Mouse (Mus musculus): ENCODE data around the gene Inpp5k.
"Not testable (repeated sequence)": the region's sequence is repeated elsewhere in the genome, so short reads cannot be mapped to it uniquely, and the experiment has no call there.

The Inpp5k gene

DNA sequence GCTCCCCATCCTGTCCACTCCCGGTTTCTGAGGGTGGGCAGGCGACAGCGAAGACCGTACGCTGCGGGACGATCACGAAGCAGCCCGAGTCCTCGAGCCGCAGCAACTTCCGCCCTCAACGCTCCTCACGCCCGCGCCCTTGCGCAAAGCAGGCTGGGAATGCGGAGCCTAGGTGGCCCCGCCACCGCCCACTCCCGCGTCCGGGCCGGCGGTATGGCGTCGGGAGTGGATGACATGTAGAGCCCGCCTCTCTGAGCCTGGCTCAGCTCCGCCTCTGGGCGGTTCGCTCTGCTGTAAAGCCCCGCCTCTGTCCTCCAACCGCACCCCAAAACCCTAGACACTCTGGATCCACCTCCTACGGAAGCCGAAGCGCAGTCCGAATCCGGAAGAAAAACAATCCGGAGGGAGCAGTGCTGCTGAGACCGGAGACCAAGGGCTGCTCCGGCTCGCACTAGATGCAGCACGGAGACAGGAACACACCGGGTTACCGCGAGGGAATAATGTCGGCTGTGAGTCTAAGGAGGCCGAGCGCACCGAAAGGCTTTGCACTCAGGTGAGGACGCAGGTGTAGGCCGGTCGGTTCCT is at the start of gene Inpp5k:
Gene Inpp5k, plus strand, starts transcription at position 344 of the 585 bp plus-strand sequence.
- peak; percentile 97 for DNase-seq

- no peak for DNase-seq
Measured at GRCm38 (mm10) chr11:75581495-75582149, 49.2 kb upstream of the Inpp5k start.

DNA sequence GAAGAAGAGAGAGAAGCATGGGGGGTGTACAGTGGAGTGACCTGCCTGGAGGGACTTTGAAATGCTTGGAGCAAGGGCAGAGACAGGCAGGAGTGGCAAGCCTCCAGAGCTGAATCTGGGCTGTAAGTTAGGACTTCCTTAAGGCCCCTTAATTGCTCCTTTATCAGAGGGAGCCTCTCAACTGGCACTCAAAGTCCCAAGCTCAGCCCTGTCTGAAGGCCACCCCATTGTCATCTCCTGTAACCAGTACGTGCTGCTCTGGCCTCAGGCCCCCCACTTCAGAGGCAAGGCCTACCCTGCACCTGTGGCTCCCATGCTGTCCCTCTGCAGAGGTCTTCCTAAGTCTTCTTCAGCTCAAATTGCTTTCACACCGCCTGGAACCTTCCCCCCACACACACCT is 47.3 kb upstream of the Inpp5k start:
- no peak for DNase-seq

DNA sequence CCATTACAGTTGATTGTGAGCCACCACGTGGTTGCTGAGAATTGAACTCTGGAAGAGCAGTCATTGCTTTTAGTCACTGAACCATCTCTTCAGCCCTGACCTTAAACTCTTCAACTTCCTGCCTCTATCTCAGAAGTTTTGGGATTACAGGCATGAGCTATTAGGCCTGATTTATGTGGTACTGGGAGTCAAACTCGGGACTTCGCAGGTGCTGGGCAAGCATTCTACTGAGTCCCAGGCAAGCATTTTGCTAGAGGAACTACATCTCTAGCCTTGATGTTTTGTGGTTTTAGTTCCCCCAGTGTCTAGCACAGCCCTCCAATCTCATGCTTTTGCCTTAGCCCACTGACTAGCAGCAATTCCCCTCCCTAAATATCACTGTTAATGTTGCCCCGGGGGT is 45.7 kb upstream of the Inpp5k start:
- DNase-seq = no peak

GRCm38 (mm10) chr11:75585978-75586377 is 44.8 kb upstream of the Inpp5k start:
- DNase-seq = no peak

DNA sequence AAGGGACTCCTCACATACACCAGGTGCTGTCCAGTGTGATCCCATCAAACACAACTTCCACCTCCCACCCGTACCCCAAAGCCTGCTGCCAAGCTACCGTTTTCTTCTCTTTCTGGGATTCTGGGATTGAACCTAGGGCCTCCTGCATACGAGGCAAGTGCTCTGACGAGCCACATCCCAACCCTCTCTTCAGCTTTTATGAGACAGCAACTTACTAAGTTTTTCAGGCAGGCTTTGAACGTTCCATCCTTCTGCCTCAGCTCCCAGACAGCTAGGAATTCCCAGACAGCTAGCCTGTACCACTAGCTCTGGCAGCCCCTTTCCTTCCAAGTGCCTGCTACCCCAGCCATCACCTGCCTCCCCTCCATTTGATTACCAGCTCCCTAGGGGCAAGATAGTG is 43.8 kb upstream of the Inpp5k start:
- no peak for DNase-seq

DNA sequence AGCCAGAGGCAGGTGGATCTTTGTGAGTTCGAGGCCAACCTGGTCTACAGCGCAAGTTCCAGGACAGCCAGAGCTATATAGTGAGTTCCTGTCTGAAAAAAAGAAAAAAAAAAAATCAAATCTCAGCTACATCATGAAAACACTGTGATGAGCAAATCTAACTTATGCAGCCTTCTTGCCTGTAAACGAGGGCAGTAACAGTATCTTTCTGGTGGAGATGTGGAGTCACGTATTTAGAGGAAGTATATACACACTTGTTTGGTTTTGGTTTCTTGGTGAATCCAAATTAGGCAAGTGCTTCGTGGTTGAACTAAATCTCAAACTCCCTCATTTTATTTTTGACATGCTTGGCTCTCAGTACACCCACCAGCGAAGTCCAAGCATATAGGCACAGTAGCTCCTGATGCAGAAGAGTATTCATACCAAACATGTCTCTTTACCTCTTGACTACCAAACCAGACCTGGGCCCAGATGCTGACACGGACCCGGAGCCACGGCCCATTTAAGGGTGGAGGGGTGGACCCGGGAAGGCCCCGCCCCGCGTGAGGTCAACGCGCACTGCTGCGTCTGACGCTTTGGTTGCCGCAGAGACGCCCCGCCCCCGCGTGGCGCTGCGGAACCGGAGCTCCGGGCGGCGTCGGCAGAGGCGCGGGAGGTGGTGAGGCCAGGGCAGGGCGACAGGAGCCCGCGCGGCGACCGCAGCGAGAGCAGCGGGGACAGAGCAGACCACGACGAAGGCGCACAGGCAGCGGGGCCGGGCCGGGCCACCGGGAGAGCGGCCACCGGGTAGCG is 43.1 kb upstream of the Inpp5k start, which contains the start of gene Pitpna:
Gene Pitpna, plus strand, starts transcription at position 605 of the 792 bp plus-strand sequence.
- peak; percentile 96 for DNase-seq

DNA sequence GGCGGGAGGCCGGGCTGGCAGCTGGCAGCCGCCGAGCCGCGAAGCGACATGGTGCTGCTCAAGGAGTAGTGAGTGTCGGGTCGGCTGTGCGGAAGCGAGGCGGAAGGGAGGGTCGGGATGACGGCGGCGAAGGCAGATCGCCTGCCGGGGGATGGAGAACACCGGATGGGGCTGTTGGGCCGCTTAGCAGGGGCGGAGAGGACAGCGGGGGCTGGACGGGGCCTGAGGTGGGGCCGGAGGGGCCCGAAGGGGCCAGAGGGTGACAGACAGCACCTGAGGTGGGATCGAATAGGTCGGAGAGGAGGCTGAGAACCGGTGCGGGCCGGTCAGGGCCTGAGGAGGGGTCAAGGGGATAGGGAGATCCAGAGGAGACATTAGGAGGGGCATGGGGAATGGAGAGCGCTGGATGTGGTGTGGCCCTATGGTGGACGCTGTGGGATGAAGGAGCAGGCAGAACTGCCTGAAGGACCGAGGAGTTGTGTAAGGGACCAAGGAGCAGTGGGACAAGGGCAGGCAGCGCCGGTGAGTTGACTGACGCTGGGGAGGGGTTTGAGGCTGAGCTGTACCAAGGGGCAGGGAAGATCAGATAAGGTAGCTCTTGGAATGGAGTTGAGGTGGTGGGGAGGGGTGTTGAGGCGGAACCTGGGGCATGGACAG is 42.4 kb upstream of the Inpp5k start:
- DNase-seq = no peak

DNA sequence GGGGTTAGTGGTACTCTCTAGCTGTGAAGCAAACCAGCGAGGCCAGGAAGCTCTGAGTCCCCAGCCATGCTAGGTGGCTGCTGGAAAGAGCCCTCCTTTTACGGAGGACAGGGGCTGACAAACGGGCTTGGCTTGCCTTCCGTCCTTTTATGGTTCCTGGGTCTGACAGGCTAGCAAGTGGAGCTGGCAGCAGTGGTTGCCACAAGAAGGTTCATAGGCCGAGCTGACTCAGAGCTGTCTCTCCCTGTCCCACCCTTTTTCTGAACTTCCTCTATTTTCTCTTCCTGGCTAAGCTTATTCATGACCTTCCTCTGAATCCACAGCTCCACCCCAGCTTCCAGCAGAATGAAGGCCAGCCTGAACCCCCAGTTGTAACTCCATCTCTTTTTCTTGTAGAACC is 38.2 kb upstream of the Inpp5k start:
- no peak for DNase-seq

DNA sequence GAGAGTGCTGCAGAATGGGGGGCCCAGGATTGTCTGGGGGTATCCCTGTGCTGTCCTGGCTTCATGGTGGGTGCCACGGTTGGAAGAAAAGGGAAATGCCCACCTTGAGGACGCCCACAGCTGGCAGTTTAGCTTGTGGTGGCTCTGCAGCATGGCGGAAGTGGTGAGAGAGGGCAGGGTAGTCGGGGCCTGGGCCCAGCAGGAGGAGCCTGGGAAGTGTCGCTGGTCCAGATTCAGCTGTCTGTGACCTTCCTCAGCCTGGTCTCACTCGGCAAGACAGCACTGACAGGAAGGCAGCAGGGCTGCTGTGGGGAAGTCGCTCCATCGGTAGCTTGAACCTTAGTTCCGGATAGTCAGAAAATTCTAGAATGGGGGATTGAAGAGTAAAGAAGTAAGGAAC is 36.4 kb upstream of the Inpp5k start:
- peak; percentile 49 for DNase-seq

DNA sequence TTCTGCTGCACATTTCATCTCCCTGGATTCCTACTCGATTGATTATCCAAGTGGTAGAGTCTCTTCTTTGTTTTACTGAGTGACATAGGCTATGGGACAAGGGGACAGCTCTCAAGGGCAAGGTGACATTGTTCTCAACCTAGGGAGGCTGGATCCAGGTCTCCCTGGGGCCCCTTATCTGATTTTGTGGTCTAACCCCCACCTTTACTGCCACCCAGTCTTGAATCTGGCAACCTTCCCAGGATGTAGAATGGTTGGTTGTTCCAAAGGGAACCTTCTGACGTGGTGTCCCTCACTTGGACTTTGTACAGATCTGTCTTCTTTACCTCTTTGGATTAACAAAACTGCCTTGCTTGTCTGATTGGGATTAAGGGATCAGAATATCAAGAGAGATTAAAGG is 35.4 kb upstream of the Inpp5k start:
- no peak for DNase-seq

- no peak for DNase-seq
Measured at GRCm38 (mm10) chr11:75595816-75596215, 35.0 kb upstream of the Inpp5k start.

DNA sequence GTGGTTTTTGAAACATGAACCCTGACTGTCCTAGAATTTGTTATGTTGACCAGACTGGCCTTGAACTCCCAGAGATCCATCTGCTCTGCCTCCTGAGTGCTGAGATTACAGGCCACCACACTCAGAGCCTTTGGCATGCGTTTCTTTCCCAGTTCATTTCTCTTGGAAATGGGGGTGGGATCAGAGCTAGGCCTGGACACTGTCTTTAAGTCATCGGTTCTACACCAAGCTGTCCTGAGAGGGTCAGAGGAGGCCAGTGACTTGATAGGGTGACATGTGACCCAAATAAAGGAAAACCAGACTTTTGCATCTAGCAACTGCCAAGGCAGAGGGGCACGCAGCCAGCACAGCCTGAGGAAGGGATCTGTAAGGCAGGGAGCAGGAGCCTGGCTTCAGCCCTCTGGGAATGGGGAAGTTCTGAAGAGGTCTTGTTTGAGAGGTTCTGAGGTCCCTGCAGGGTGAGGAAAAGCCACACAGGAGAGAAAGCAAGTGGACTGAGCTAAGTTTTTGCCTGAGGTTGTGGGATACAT is 34.0 kb upstream of the Inpp5k start:
- no peak for DNase-seq

DNA sequence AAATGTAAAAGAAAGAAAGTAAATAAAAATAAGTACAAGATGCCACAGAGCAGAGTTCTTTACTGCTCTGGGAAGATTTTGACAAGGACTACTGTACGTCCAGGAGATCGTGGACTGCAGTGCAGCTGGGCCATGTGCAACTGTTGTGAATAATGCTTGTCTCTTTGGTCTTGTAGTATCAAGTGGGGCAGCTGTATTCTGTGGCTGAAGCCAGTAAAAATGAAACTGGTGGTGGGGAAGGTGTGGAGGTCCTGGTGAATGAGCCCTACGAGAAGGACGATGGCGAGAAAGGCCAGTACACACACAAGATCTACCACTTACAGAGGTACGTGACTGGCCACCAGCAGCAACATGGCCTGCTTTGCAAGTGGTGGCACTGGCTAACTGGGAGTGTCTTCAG is 32.8 kb upstream of the Inpp5k start:
- no peak for DNase-seq

DNA sequence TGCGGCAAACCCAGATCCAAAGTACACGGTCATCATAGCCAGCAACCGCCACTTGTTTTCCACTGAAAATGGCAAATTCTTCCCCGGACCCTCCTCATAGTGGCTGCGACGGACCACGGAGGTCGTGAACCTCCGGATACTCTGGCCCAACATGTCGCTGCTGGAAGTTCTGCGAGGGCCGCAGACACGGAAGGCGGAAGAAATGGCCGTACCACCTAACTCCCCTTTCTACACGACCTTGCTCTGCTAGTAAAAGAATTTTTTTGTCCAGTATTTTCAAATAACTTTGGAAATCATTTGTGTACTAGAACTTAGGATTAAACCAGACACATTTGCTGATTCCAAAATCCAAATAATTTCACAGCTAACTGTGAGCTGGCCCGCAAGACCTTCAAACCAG is 31.0 kb upstream of the Inpp5k start:
- DNase-seq = not testable (repeated sequence)

GRCm38 (mm10) chr11:75604826-75605225 is 26.0 kb upstream of the Inpp5k start:
- DNase-seq = no peak

- no peak for DNase-seq
Measured at GRCm38 (mm10) chr11:75605318-75605717, 25.5 kb upstream of the Inpp5k start.

DNA sequence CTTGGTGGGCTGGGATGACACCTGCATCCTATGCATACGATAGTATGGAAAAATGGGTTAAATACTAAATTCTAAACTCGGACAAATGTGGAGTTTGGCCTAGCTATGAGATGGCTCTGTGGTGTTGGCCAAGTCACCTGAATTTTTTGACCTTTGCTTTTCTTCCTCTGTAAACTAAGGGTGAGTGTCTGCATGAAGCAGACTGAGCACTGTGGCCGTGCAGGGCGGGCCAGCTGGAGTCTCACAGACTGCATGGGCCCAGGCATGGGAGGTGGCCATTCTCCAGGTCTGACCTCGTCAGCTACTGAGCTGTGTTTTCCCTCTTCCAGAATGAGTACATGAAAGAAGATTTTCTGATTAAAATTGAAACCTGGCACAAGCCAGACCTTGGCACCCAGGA is 22.0 kb upstream of the Inpp5k start:
- DNase-seq = no peak

GRCm38 (mm10) chr11:75610021-75610420 is 20.8 kb upstream of the Inpp5k start:
- no peak for DNase-seq

GRCm38 (mm10) chr11:75614769-75615168 is 16.0 kb upstream of the Inpp5k start:
- DNase-seq = no peak

DNA sequence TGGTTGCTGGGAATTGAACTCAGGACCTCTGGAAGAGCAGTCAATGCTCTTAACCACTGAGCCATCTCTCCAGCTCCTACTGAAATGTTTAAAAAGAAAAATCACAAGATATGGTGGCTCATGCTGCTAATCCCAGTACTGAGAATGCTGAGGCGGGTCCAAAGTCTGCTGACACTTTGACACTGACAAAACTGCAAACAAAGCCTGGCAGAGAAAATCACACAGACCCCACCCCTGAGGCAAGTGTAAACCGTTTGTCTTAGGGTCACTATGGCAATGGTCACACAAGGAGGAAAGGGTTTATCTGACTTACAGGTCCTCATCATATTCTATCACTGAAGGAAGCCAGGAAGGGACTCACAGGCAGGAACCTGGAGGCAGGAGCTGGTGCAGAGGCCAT is 15.2 kb upstream of the Inpp5k start:
- no peak for DNase-seq

GRCm38 (mm10) chr11:75619133-75619532 is 11.7 kb upstream of the Inpp5k start:
- DNase-seq = peak; percentile 60

DNA sequence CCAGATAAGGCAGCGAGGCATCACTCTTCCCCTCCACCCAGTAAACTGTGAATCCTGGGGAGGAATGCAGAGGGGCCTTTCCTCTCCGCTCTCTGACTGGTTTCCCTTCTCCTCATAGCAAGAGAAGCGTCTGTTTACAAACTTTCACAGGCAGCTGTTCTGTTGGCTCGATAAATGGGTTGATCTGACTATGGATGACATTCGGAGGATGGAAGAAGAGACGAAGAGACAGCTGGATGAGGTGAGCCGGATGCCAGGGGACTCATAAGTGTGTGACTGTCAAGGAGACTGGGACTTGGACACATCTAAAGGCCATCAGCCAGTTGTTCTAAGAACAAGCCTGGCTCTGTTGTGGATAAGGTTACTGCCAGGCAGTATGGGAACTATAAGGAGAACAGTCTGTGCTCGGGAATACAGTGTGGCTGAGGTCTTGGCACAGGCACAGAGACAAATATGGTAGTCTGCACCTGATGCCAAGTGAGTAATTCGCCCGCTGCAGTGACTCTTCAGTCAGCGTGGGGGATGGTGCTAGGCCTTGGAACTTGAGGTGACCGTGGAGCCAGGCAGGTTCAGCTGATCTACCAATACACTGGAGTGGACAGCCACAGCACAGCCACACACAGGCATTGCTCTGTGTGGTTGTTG is 10.5 kb upstream of the Inpp5k start:
- DNase-seq = no peak
